Mouse (Mus musculus): ENCODE results near the gene Syt12.

The Syt12 gene

DNA sequence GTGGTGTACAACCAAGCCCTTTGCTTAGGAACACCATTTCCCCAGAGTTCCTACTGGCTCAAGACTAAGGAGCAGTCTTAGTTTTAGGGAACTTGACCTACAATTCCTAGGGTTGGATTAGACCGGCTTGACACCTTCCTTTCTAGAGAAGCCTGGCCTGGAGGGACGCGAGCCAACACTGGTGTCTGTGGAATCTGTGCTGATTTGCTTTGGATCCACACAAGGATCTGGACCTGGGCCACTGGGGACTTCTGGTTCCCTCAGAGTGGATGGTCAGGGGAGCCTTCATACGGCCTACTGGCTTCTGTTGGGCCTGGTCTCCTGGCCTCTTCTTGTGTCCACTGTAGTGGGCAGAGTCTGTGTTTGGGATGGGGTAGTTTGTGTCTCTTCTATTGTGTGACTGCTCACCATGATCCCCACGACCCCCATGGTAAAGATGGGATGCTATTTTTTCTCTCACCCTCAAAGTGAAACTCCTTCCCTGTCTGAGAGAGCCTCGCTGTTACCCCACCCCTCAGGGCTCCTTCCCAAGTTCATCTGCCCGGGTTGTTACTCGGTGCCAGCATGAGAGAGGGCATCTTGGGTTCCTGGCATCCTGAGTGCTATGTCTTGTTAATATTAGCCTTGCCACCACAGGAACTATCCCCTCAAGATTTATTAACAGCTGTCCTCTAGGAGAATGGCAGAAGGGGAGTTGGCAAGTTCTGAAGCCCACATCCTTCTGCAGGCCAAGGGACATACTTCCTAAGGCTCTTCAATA, 30.4 kb downstream of the Syt12 start:
- no peak for DNase-seq

GRCm38 (mm10) chr19:4442408-4442807, 34.8 kb downstream of the Syt12 start:
- DNase-seq, result peak; percentile 82 to 88

- peak; percentile 81 to 89 for DNase-seq
Observed at GRCm38 (mm10) chr19:4441621-4442161, 35.6 kb downstream of the Syt12 start.

DNA sequence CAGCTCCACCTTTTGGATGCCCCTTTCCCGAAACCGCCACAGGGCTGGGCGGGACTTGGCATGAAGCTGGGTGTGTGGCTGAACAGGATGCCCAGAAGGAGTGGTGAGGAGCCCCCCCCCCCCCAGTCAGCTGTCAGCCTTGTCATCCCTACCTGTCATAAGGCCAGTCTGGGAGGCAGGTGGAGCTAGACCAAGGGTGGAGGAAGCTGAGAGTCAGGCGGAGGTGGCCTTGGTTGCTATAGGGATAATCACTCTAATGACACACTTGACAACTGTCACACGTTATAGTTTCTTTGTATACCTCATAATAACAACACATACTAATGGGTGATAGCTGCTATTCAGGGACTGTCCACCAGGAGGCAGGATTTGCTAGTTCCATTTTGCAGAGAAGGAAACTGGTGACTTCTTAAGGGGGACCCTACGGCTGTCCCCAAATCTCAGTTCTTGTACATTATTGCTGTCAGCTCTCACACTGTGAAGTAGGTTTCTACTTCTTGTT, 36.1 kb downstream of the Syt12 start:
- DNase-seq, result peak in 1 of 2 experiments; percentile 75

GRCm38 (mm10) chr19:4440222-4440621, 37.0 kb downstream of the Syt12 start:
- DNase-seq, result peak; percentile 79 to 89

DNA sequence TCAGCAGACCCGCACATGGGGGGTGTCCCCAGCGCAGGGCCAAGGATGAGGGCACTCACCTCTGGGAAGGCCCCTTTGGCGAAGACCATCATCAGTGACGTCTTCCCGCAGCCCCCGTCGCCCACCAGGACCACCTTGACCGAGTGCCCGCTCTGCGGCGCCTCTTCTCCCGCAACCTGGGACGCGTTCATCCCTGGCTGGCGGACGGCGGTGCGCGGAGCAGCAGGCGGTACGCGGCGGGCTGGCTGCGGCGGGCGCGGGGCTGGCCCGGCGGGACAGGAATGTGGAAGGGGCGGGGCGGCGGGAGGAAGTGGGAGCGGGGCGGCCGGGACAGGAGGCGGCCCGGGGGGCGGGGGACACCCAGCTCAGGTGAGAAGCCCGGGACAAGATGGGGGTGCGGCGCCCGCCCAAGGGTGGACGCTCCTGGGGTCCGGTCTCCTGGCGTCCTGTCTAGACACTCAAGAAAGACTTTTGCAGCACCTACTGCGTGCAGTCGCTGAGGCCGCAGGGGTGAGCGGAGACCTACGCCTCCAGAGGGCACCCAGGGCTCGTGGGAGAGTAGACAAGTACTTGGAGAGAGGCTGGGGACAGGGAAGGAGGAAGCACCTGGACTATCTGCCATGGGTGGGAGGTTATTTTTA, 38.0 kb downstream of the Syt12 start, which contains the start of gene Rhod:
Gene Rhod (minus strand): TSS at position 272 of the 641 bp plus-strand sequence.
- DNase-seq, result peak; percentile 76 to 94

DNA sequence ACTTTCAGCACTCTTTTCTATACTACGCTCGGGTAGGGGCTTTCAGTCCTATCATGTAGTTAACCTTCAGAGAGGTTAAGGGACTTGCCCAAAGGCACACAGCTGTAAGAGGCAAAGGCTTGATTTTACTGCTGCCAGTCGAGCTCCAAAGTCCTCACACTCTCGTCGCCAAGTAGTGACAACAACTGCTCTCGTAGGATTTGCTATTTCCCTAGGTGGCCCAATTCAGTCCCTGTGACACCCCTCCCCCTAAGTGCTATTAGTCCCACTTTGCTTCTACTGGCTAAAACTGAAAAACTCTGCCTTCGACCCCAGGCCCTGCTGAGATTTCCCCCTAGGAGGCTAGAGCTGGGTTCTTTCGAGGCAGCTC, 38.5 kb downstream of the Syt12 start:
- DNase-seq, result no peak

GRCm38 (mm10) chr19:4437886-4438285, 39.4 kb downstream of the Syt12 start:
- DNase-seq, result no peak

DNA sequence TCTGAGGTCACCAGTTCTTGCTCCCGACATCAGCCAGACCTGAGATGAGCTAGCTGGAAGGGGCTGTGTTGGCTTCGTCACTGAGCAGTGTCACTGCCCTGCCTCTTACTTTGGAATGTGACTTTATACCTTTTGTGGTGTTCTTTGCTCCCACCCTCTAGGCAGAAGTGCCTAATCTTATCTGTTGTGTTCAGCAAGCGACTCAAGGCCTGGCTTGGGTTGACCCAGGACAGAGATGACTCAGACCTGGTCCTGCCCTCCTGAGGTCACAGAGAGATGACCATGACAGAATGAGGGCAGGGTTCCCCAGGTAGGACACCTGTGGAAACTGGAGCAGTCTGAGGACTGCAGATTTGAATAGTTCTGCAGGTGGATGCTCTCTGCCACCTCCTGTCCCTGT, 41.0 kb downstream of the Syt12 start:
- no peak for DNase-seq

- no peak for DNase-seq
Observed at GRCm38 (mm10) chr19:4434999-4435398, 42.2 kb downstream of the Syt12 start.

DNA sequence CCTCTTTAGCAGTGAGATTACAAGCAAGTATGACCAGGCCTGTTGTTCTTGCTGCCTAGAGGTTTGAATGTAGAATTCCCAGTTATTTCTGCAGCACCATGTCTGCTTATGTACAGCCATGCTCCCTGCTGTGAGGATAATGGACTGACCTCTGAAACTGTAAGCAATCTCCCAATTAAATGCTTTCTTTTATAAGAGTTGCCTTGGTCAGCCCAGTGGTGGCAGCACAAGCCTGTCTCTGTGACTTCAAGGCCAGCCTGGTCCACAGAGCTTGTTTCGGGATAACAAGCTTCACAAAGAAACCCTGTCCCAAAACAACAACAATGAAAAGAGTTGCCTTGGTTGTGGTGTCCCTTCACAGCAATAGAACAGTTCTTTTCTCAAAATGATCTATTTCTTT, 43.5 kb downstream of the Syt12 start:
- no peak for DNase-seq

DNA sequence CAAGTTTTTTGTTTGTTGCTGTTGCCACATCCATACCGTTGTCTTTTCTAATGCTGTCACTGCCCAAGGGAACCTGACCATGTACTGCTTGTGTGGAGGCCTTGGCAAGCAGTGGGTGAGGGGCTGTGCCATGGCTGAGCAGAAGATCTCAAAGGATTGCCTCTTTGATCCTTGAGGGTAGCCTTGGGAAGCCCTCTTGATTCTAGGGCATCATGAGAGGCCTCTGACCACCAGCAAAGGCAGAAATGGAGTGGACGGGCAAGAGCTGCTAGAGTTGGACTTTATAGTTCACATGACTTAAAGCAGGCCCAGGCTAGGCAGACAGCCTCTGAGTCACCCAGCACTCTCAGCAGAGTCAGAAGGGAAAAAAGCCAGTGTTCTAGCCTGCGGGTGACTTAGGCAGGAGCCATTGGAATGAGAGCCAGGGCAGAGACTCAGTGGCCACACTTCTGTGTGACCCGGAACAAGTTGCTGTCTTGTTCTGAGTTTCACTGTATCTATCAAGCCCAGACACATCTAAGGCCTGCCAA, 47.1 kb downstream of the Syt12 start:
- no peak for DNase-seq

GRCm38 (mm10) chr19:4425610-4426366, 51.5 kb downstream of the Syt12 start:
- peak; percentile 56 to 72 for DNase-seq

- DNase-seq, result no peak
Observed at GRCm38 (mm10) chr19:4423021-4423420, 54.2 kb downstream of the Syt12 start.

- no peak for DNase-seq
Observed at GRCm38 (mm10) chr19:4422581-4422980, 54.7 kb downstream of the Syt12 start.

DNA sequence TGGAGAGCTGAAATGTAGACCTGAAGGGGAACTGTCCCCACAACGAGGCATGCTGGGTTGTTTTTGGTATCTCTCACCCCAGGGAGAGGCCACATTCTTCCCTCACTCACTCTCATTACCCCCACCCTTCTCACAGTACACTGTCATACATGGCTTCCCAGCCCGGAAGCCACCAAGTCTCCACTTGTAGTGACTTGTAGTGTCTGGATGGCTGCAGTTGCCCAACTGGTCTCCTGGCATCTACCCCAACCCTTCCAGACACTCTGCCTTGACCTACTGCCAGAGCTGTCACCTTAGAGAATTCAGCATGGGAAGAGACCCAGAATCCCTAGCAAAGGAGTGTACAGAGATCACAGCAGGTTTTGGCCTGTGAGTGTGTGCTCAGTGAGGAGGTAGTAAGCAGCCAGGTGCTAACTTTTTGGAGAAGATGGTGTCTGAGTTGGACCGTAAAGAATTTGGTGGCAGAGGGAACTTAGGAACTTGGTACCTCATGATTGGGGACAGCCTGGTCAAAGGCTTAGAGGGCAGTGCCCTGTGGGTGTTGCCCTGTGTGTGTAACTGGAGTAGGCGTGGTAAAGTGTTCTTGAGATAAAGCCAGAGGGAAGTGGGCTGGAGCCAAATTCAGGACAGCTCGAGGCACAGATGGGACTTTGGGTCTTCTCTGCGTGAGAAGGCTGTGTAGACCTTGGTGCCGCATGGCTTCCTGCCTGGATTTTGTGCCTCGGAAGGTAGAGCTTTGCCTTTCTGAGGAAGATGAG, 56.9 kb downstream of the Syt12 start:
- peak; percentile 31 to 52 for DNase-seq

DNA sequence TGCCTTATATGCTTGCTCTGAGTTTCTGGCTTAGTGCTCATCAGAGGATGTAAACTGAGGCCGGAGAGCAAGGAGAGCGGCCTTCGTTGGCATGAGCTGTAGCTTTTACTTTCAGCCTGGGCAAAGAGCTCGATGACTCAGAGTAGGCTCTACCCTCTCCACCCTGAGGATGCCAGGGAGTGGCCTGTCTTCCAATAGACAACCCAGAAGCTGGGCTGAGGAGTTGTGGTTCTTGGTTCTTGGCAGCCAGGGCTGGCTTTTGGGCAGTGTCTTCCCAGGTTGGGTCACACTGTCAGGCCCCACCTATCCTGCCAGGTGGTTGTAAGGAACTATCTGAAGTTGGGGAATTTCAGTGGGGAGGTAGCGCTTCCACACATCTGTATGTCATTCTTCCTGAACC, 57.5 kb downstream of the Syt12 start:
- DNase-seq, result no peak

- DNase-seq, result no peak
Observed at GRCm38 (mm10) chr19:4417713-4418112, 59.5 kb downstream of the Syt12 start.

GRCm38 (mm10) chr19:4417183-4417582, 60.1 kb downstream of the Syt12 start:
- DNase-seq, result peak; percentile 86 to 93

- DNase-seq, result no peak
Observed at GRCm38 (mm10) chr19:4414631-4415030, 62.6 kb downstream of the Syt12 start.

DNA sequence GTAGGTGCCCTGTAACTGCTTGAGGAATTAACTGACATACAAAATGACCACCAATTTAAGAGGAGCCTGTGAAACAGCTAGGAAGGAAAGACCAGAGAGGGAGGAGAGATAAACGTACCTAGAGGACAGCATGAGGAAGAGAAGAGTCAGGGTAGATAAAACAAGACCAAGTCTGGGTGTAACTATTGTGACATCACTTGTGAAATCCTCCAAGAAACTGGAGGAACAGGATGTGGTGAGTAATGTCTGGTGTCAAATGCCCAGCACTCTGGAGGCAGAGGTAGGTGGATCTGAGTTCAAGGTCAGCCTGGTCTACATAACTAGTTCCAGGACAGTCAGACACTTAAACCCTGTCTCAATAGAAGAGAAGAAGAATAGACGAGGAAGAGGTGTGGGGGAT, 68.2 kb downstream of the Syt12 start:
- no peak for DNase-seq

DNA sequence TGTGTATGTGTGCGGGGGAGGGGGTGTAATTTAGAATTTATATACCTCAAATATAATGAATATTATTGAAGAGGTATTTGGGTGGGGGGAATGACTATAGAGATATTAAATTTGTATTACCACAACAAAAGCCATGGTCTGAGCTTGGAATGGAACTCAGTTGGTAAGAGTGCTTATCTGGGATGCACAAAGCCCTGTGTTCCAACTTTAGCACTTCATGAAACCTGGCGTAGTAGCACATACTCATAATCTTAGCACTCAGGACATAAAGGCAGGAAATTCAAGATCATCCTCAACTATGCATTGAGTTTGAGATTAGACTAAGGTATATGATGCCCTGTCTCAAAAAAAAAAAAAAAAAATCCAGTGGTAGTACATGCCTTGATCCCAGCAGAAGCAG, 72.4 kb downstream of the Syt12 start:
- DNase-seq, result no peak
